Mouse (Mus musculus) neural tube, embryonic 10.5 days (tissue): Measurements from ENCODE around the gene Ushbp1.
"Not testable (repeated sequence)": the region's sequence is repeated elsewhere in the genome, so short reads cannot be mapped to it uniquely, and the experiment has no call there.

Experiments
- DNase-seq: peaks from one replicate; pipeline ENCODE4 v3.0.0-alpha.2; 2017; ENCODE audit warnings: low spot score; ENCODE audit errors: extremely low spot score

Gene Ushbp1

DNA sequence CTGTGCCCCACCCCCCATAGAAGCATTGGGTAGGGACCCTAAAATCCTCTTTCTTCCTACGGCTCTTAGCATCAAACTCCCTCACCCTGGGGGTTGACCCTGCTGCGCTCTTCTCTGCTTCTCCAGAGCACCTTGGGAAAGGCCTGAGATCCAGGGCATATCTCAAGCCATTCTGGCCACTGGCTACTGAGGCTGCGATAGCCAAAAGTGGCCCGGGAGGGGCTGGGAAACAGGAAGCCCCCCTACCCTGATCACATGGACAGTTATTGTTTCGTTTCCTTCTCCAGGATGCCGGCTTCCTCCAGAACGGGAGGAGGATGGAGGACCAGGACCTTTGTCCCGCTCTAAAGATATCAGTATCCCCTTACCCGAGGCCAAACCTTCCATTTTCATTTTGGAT lies at the start of gene Ushbp1:
Gene Ushbp1, minus strand, starts transcription at position 174 of the 400 bp plus-strand sequence.
- no peak for DNase-seq

DNA sequence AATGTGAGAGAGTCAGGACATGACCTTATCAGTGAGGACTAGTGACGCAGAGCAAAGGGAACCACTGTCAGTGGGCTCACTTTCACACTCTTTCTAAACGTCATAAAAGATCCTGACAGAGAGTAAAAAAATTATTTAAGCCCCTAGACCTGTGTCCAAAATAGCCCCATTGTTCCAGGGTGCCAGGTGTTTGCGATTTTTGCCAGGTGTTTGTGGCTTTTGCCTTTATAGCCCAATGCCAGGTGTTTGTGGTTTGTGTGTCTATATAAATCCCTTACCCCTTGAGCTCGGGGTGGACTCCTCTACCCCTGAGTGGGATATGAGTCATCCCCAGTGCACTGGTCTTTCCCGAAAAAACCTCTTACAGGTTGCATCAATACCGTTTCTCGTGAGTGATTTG lies 49.5 kb upstream of the Ushbp1 start:
- DNase-seq = no peak

DNA sequence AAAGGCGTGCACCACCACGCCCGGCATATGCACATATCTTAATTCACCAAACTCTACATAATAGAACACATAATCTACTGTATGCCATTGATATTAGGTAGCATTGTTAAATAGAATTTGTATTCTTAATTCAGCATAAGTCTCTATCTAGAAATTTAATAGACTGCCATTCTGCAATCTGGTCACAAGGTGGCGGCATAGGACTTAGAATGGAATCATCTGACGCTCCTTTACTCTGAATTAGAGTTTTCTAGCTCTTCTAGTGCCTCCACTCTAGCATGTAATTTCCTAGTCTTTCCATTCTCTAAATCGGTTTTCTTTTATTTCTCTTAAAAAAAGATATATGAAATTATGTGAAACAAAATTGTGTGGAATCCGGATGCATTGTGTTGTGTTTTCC lies 45.8 kb upstream of the Ushbp1 start:
- DNase-seq = peak; percentile 41

DNA sequence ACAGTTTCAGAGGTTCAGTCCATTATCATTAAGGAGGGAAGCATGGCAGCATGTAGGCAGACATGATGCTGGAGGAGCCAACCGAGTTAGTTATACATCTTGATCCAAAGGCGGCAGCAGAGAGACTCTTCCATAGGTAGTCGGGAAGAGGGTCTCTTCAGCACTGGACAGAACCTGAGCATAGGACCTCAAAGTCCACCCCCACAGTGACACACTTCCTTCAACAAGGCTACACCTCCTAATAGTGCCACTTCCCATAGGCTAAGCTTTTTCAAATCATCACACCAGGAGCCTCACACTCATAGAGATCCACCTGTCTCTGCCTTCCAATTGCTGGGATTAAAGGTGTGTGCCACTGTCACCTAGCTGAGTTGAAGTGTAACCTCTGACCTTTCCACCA lies 41.4 kb upstream of the Ushbp1 start:
- DNase-seq = no peak

- DNase-seq = not testable (repeated sequence)
These were observed 37.3 kb upstream of the Ushbp1 start for GRCm38 (mm10) chr8:71432935-71433334.

- DNase-seq = no peak
These were observed 26.5 kb upstream of the Ushbp1 start for GRCm38 (mm10) chr8:71422121-71422520.

- peak; percentile 17 for DNase-seq
These were observed 16.1 kb upstream of the Ushbp1 start for GRCm38 (mm10) chr8:71411535-71412273.

GRCm38 (mm10) chr8:71408231-71408630 lies 12.6 kb upstream of the Ushbp1 start:
- peak; percentile 6 for DNase-seq

DNA sequence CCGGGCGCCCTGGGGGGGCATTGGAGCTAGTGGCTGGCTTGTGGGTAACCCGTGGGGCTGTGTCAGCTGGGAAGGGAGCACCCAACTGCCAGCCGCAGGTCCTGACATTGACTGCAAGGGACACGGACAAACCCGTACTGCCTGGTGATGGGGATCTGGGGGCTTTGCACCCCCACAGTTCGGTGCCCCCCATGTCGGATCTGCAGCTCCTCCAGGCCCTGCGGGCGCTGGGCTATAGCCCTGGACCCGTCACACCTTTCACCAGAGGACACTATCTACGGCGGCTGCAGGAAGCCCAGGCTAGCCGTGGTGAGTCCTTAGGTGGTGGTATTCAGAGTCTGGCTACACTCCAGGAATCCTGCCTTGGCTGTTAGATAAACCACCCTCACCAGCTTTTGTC lies 11.8 kb upstream of the Ushbp1 start:
- DNase-seq = peak; percentile 10

GRCm38 (mm10) chr8:71406099-71407015 lies 10.8 kb upstream of the Ushbp1 start:
- DNase-seq = peak; percentile 84

GRCm38 (mm10) chr8:71405401-71406098 lies 9.9 kb upstream of the Ushbp1 start, which contains the start of gene Ankle1:
TSS of gene Ankle1 (plus strand) at chr8:71406010.
- peak; percentile 96 for DNase-seq

DNA sequence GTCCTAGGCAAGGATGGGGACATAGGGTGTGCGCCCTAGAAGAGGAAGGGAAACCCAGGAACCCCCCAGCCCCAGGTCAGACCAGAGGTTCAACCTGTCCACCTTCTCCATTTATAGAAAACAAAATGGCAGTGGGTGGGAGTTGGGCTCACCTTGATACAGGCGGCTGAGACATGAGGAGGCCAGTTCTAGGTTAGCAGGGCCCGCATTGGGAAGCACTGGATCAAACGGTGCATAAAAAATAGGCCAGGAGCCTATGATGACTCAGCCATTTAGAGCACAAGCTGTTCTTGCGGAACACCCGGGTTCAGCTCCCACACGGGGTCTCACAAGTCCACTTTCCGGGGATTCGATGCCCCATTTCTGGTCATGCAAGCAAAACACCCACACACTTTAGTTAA lies 9.3 kb upstream of the Ushbp1 start:
- peak; percentile 14 for DNase-seq

DNA sequence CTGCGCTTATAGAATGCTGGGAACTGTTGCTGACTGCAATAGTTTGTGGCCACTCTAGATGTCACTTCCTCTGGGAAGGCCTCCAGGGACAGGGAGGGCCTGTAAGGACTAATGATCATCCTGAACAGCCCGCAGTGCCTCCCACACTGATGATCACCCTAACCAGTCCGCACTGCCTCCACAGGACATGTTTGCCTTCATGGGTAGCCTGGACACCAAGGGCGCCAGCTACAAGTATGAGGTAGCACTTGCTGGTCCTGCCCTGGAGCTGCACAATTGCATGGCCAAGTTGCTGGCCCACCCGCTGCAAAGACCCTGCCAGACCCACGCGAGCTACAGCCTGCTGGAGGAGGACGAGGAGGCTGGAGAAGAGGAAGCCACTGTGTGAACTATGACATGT lies 8.4 kb upstream of the Ushbp1 start:
- DNase-seq = peak; percentile 12

DNA sequence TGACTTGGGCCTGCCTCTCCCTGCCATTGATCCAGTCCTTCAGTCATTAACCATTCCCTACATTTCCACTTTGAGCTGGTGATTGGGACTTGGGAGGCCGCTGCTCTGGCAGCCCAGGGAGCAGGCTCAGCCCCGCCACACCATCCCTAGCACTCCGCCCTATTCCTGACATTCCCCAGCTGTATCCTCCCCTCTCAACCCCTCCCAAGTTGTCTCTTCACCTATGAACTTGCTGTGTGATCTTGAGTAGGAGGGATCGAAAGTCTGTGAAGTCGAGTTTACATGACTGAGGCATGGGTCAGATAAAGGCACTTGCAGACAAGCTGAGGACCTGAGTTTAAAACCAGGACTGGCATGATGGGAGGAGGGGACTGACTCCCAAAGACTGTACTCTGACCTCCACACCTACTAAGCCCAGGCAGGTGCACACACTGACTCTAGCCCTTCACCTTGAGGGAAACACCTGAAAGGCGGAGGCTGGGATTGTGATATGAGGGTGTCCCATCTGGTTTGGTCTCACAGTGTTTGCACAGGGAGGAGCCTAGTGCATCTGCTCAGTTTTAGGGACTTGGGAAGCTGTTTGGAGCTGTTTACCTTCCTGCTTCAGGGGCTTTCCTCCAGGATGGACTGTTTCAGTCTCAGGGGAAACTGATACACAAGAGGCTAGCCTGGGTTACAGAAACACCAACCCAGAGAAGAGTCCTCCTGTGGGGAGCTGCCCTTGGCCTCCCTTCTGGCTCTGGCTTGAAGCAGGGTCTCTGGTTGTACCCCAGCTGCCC lies 7.7 kb upstream of the Ushbp1 start:
- peak; percentile 10 for DNase-seq

DNA sequence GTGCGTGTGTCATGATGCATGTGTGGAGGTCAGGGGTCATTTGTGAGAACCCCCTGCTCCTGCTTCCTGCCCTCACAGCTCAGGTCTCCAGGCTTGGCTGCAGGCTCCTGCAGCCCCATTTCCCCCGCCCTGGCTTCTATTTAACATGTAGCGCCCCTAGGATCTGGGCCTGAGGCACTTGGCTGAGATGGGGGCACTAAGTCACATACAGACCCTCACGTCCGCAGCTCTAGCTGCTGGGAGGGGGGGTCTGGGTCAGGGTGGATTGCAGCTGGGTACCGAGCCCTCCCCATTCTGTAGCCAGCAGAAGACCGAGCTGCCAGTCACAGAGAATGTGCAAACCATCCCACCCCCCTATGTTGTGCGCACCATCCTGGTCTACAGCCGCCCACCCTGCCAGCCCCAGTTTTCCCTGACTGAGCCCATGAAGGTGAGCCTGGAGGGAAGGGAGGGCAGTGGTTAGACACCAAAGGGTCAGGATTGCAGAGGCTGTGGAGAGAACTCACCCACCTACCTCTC lies 6.9 kb upstream of the Ushbp1 start:
- DNase-seq = peak; percentile 11

- no peak for DNase-seq
These were observed 5.9 kb upstream of the Ushbp1 start for GRCm38 (mm10) chr8:71401454-71401853.

DNA sequence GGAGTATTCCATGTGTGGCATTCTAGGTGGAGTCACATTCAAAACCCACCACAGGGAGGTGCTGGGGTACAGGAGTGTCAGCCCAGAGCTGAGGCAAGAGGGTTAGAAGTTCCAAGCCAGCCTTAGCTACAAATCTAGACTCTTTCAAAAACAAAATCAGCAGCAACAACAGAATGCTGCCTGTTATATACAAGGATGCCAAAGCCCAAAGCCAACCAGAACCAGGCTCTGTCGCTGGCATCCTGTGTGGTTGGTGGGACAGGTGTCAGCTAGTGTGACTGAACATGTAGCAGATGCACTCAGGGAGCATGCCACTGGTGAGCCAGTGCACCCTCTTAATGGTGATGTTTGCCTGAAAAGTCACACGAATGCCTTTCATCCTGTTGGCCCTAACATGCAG lies 5.2 kb upstream of the Ushbp1 start:
- no peak for DNase-seq

DNA sequence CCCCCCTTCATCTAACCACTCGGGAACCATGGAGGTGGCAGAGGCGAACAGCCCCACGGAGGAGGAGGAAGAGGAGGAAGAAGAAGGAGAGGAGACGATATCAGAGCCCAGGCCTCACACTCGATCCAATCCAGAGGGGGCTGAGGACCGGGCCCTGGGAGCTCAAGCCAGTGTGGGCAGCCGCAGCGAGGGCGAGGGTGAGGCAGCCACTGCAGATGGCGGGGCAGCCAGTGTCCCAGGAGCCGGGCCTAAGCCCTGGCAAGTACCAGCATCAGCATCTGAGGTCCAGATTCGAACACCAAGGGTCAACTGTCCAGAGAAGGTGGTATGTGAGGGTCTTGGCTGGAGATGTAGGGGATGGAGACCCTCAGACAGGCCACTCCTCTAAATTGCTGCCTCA lies 2.1 kb upstream of the Ushbp1 start:
- no peak for DNase-seq

- DNase-seq = peak; percentile 90
These were observed 1.2 kb upstream of the Ushbp1 start, which contains the start of gene Babam1 for GRCm38 (mm10) chr8:71396639-71397305. TSS of gene Babam1 (plus strand) at chr8:71396861.

GRCm38 (mm10) chr8:71395071-71395470 lies 531 bp downstream of the Ushbp1 start:
- no peak for DNase-seq
